Mouse (Mus musculus) hindbrain, embryonic 10.5 days (tissue): ENCODE measurements around the gene Slc6a2. TPM values are rescaled to one million over a fixed set of nuclear protein-coding genes. Genes with fewer than 3 reads are reported as not detected.
A peak's percentile ranks its signal among the peaks of the same experiment; 100 is the strongest.

Source experiments
- DNase-seq: peaks from one replicate; pipeline ENCODE4 v3.0.0-alpha.2; 2017; ENCODE audit warnings: low spot score
- H3K27ac ChIP-seq: fragments of 300-500 bp; sonication (generic); 2 replicates; pipeline ENCODE4 v1.5.1; 2016; ENCODE audit warnings: mild to moderate bottlenecking, moderate library complexity
- H3K27me3 ChIP-seq: fragments of 300-500 bp; sonication (generic); 2 replicates; pipeline ENCODE4 v1.6.1; 2016; ENCODE audit warnings: mild to moderate bottlenecking; ENCODE audit not compliant: poor library complexity, insufficient read depth, severe bottlenecking
- H3K36me3 ChIP-seq: fragments of 300-500 bp; sonication (generic); 2 replicates; pipeline ENCODE4 v1.6.1; 2016; ENCODE audit warnings: mild to moderate bottlenecking, moderate library complexity
- H3K4me1 ChIP-seq: fragments of 300-500 bp; sonication (generic); replicated peaks from 2 replicates; pipeline ENCODE4 v1.6.1; 2016; ENCODE audit warnings: mild to moderate bottlenecking
- H3K4me3 ChIP-seq: fragments of 300-500 bp; sonication (generic); 2 replicates; pipeline ENCODE4 v1.5.1; 2016; ENCODE audit warnings: mild to moderate bottlenecking, moderate library complexity
- H3K9me3 ChIP-seq: fragments of 300-500 bp; sonication (generic); 2 replicates; pipeline ENCODE4 v1.6.1; 2016; ENCODE audit warnings: mild to moderate bottlenecking, moderate library complexity
- WGBS: fragments of 180-500 bp; shearing (Covaris S2); methylation state at CpG from one replicate; pipeline ENCODE4 v1.1.7; 2016; 5-methylcytosine and 5-hydroxymethylcytosine counted together
- polyA plus RNA-seq: library from polyadenylated mRNA; unstranded; fragments of >200 nt; fragmentation: Nextera tagmentation; extraction: Ambion mirVana; gene quantifications from 2 replicates; pipeline ENCODE4 v1.2.1, GENCODE M21; 2016

Gene Slc6a2
- polyA plus RNA-seq, 1 experiment from 2014 or later, result 0.22 TPM

GRCm38 (mm10) chr8:92972949-92973348 lies 13.1 kb downstream of the Slc6a2 start:
- Histone ChIP-seq H3K36me3 (no peaks in the 10 kb centered on the region), H3K9me3 (no peaks in the 10 kb centered on the region), H3K27me3 (no peaks in the 10 kb centered on the region), H3K27ac (no peak overlapping the region), H3K4me1 (peaks cover 8% of the 10 kb centered on the region; the same call in 1 of the 2 replicates), H3K4me3 (no peak overlapping the region)
- WGBS, result 88% methylated on average over 5 of the region's 5 CpGs
- no peak for DNase-seq

GRCm38 (mm10) chr8:92976656-92977055 lies 16.8 kb downstream of the Slc6a2 start:
- Histone ChIP-seq H3K27ac (no peak overlapping the region), H3K4me1 (peaks cover 8% of the 10 kb centered on the region; the same call in 1 of the 2 replicates), H3K4me3 (no peak overlapping the region), H3K36me3 (no peaks in the 10 kb centered on the region), H3K27me3 (no peaks in the 10 kb centered on the region), H3K9me3 (no peaks in the 10 kb centered on the region)
- DNase-seq, result no peak
- WGBS, result 92% methylated on average over 5 of the region's 5 CpGs

GRCm38 (mm10) chr8:92982491-92982890 lies 22.6 kb downstream of the Slc6a2 start:
- Histone ChIP-seq H3K4me3 (no peak overlapping the region), H3K27me3 (no peaks in the 10 kb centered on the region), H3K9me3 (no peaks in the 10 kb centered on the region), H3K4me1 (no peaks in the 10 kb centered on the region), H3K27ac (no peak overlapping the region), H3K36me3 (no peaks in the 10 kb centered on the region)
- WGBS, result 92% methylated on average over 3 of the region's 3 CpGs
- DNase-seq, result no peak

- Histone ChIP-seq H3K27me3 (no peaks in the 10 kb centered on the region), H3K4me1 (no peaks in the 10 kb centered on the region), H3K4me3 (no peak overlapping the region), H3K27ac (no peak overlapping the region), H3K36me3 (no peaks in the 10 kb centered on the region), H3K9me3 (no peaks in the 10 kb centered on the region)
- 67% methylated on average over 2 of the region's 2 CpGs for WGBS
- no peak for DNase-seq
Measured at GRCm38 (mm10) chr8:92984376-92984775, 24.5 kb downstream of the Slc6a2 start.

- no peak overlapping the region for H3K4me3 ChIP-seq
- no peaks in the 10 kb centered on the region for H3K36me3 ChIP-seq
- no peaks in the 10 kb centered on the region for H3K9me3 ChIP-seq
- H3K27me3 ChIP-seq, result no peaks in the 10 kb centered on the region
- H3K4me1 ChIP-seq, result no peaks in the 10 kb centered on the region
- peak; percentile 26 for DNase-seq
- H3K27ac ChIP-seq, result no peak overlapping the region
- 30% methylated on average over 5 of the region's 5 CpGs for WGBS
Measured at GRCm38 (mm10) chr8:92996840-92997239, 37.0 kb downstream of the Slc6a2 start.

- WGBS, result 49% methylated on average over 2 of the region's 2 CpGs
- Histone ChIP-seq H3K9me3 (no peaks in the 10 kb centered on the region), H3K27me3 (no peaks in the 10 kb centered on the region), H3K4me1 (no peaks in the 10 kb centered on the region), H3K27ac (no peak overlapping the region), H3K36me3 (no peaks in the 10 kb centered on the region), H3K4me3 (no peak overlapping the region)
- peak; percentile 39 for DNase-seq
Measured at GRCm38 (mm10) chr8:92998600-92998999, 38.7 kb downstream of the Slc6a2 start.

- peak; percentile 41 for DNase-seq
- H3K4me1 ChIP-seq, result no peaks in the 10 kb centered on the region
- no peak overlapping the region for H3K4me3 ChIP-seq
- no peaks in the 10 kb centered on the region for H3K27me3 ChIP-seq
- no peak overlapping the region for H3K27ac ChIP-seq
- no peaks in the 10 kb centered on the region for H3K36me3 ChIP-seq
- H3K9me3 ChIP-seq, result no peaks in the 10 kb centered on the region
- 32% methylated on average over 5 of the region's 5 CpGs for WGBS
Measured at GRCm38 (mm10) chr8:93010286-93010685, 50.4 kb downstream of the Slc6a2 start.

- no peaks in the 10 kb centered on the region for H3K36me3 ChIP-seq
- DNase-seq, result peak; percentile 86
- H3K4me3 ChIP-seq, result no peak overlapping the region
- WGBS, result 11% methylated on average over 9 of the region's 9 CpGs
- no peaks in the 10 kb centered on the region for H3K9me3 ChIP-seq
- H3K27ac ChIP-seq, result no peak overlapping the region
- no peaks in the 10 kb centered on the region for H3K4me1 ChIP-seq
- H3K27me3 ChIP-seq, result no peaks in the 10 kb centered on the region
Measured at GRCm38 (mm10) chr8:93011439-93011838, 51.6 kb downstream of the Slc6a2 start.

- no peak overlapping the region for H3K4me3 ChIP-seq
- peak; percentile 13 for DNase-seq
- no peaks in the 10 kb centered on the region for H3K4me1 ChIP-seq
- no peaks in the 10 kb centered on the region for H3K36me3 ChIP-seq
- no peaks in the 10 kb centered on the region for H3K9me3 ChIP-seq
- 77% methylated on average over 6 of the region's 6 CpGs for WGBS
- H3K27me3 ChIP-seq, result no peaks in the 10 kb centered on the region
- no peak overlapping the region for H3K27ac ChIP-seq
Measured at GRCm38 (mm10) chr8:93012226-93012625, 52.3 kb downstream of the Slc6a2 start.

- H3K4me3 ChIP-seq, result no peak overlapping the region
- H3K27me3 ChIP-seq, result no peaks in the 10 kb centered on the region
- no peaks in the 10 kb centered on the region for H3K36me3 ChIP-seq
- no peak for DNase-seq
- no peaks in the 10 kb centered on the region for H3K9me3 ChIP-seq
- 79% methylated on average over 4 of the region's 4 CpGs for WGBS
- no peaks in the 10 kb centered on the region for H3K4me1 ChIP-seq
- H3K27ac ChIP-seq, result no peak overlapping the region
Measured at GRCm38 (mm10) chr8:93014300-93014699, 54.4 kb downstream of the Slc6a2 start.

GRCm38 (mm10) chr8:93021738-93022137 lies 61.9 kb downstream of the Slc6a2 start:
- 77% methylated on average over 5 of the region's 5 CpGs for WGBS
- no peak for DNase-seq

GRCm38 (mm10) chr8:93030664-93031063 lies 70.8 kb downstream of the Slc6a2 start:
- Histone ChIP-seq H3K4me3 (no peak overlapping the region), H3K4me1 (no peaks in the 10 kb centered on the region; the same call in 1 of the 2 replicates), H3K9me3 (no peaks in the 10 kb centered on the region), H3K27ac (no peak overlapping the region), H3K36me3 (no peaks in the 10 kb centered on the region), H3K27me3 (no peaks in the 10 kb centered on the region)
- WGBS, result 81% methylated on average over 2 of the region's 2 CpGs
- DNase-seq, result no peak

More at GRCm38 (mm10) chr8:93021738-93022137, 61.9 kb downstream of the Slc6a2 start:
- Histone ChIP-seq H3K4me3 (no peak overlapping the region), H3K27ac (no peak overlapping the region), H3K36me3 (no peaks in the 10 kb centered on the region), H3K27me3 (no peaks in the 10 kb centered on the region), H3K4me1 (no peaks in the 10 kb centered on the region), H3K9me3 (no peaks in the 10 kb centered on the region)

GRCm38 (mm10) chr8:93038831-93039230 lies 79.0 kb downstream of the Slc6a2 start:
- H3K9me3 ChIP-seq, result no peaks in the 10 kb centered on the region
- peaks cover 19% of the 10 kb centered on the region for H3K4me1 ChIP-seq
- H3K27me3 ChIP-seq, result no peaks in the 10 kb centered on the region
- H3K27ac ChIP-seq, result peak overlapping the region; percentile 62; the same call in 1 of the 2 replicates
- no peaks in the 10 kb centered on the region for H3K36me3 ChIP-seq
- no peak overlapping the region for H3K4me3 ChIP-seq
- WGBS, result 4% methylated on average over 2 of the region's 2 CpGs
- no peak for DNase-seq

GRCm38 (mm10) chr8:93040256-93040655 lies 80.4 kb downstream of the Slc6a2 start:
- no peaks in the 10 kb centered on the region for H3K27me3 ChIP-seq
- WGBS, result 83% methylated on average over 2 of the region's 2 CpGs
- no peaks in the 10 kb centered on the region for H3K9me3 ChIP-seq
- DNase-seq, result no peak
- no peak overlapping the region for H3K27ac ChIP-seq
- peaks cover 19% of the 10 kb centered on the region for H3K4me1 ChIP-seq
- no peaks in the 10 kb centered on the region for H3K36me3 ChIP-seq
- H3K4me3 ChIP-seq, result no peak overlapping the region
